Mouse (Mus musculus) forebrain, postnatal 0 days (tissue): Measurements from ENCODE around the gene Hist1h2ah. TPM values are rescaled to one million over a fixed set of nuclear protein-coding genes. Genes with fewer than 3 reads are reported as not detected.

ENCODE experiments used
- ATAC-seq: fragments of 200-750 bp; cut with Nextera tagmentation; 2 replicates; pipeline ENCODE4 v1.8.0; 2017; ENCODE audit warnings: mild to moderate bottlenecking, moderate library complexity
- DNase-seq: peaks from one replicate; pipeline ENCODE4 v3.0.0-alpha.2; 2015
- H3K27ac ChIP-seq: fragments of 300-500 bp; sonication (generic); 2 replicates; pipeline ENCODE4 v1.5.1; 2014; ENCODE audit warnings: low read depth, mild to moderate bottlenecking, antibody characterized with exemption, low read length, moderate library complexity, mixed read lengths
- H3K27me3 ChIP-seq: fragments of 300-500 bp; sonication (generic); 2 replicates; pipeline ENCODE4 v1.6.1; 2014; ENCODE audit warnings: mild to moderate bottlenecking, low read length, mixed read lengths; ENCODE audit not compliant: insufficient read depth
- H3K36me3 ChIP-seq: fragments of 300-500 bp; sonication (generic); 2 replicates; pipeline ENCODE4 v1.6.1; 2014; ENCODE audit warnings: mild to moderate bottlenecking, moderate library complexity; ENCODE audit not compliant: insufficient read depth
- H3K4me1 ChIP-seq: fragments of 300-500 bp; sonication (generic); 2 replicates; pipeline ENCODE4 v1.6.1; 2014; ENCODE audit warnings: antibody characterized with exemption; ENCODE audit not compliant: insufficient read depth
- H3K4me2 ChIP-seq: fragments of 300-500 bp; sonication (generic); 2 replicates; pipeline ENCODE4 v1.6.1; 2014; ENCODE audit warnings: low read depth, mild to moderate bottlenecking, moderate library complexity
- H3K4me3 ChIP-seq: fragments of 300-500 bp; sonication (generic); 2 replicates; pipeline ENCODE4 v1.5.1; 2014; ENCODE audit warnings: low read depth, low read length, mixed read lengths
- H3K9ac ChIP-seq: fragments of 300-500 bp; sonication (generic); 2 replicates; pipeline ENCODE4 v1.6.1; 2014; ENCODE audit warnings: mild to moderate bottlenecking
- H3K9me3 ChIP-seq: fragments of 300-500 bp; sonication (generic); 2 replicates; pipeline ENCODE4 v1.6.1; 2016; ENCODE audit warnings: low read length
- CTCF ChIP-seq: sonication (generic); IDR thresholded peaks from 2 replicates; pipeline ENCODE4 v1.5.1; 2016; ENCODE audit warnings: antibody characterized with exemption, control low read depth, low read depth
- WGBS: fragments of 180-500 bp; shearing (Covaris S2); extraction: QIAGEN DNeasy Blood & Tissue Kit; methylation state at CpG from one replicate; pipeline ENCODE4 v1.1.7; 2014; 5-methylcytosine and 5-hydroxymethylcytosine counted together
- polyA plus RNA-seq: library from polyadenylated mRNA; unstranded; fragments of >200 nt; fragmentation: Nextera tagmentation; extraction: Ambion mirVana; gene quantifications from 2 replicates; pipeline ENCODE4 v1.2.1, GENCODE M21; 2015
- total RNA-seq: library from RNA; depleted of rRNA; stranded (reverse); fragments of >200 nt; gene quantifications from 2 replicates; pipeline ENCODE4 v1.2.3, GENCODE M21; 2014

The Hist1h2ah gene
- total and polyA plus RNA-seq, 2 experiments from 2014 or later: 1.9 to 47.2 TPM

DNA sequence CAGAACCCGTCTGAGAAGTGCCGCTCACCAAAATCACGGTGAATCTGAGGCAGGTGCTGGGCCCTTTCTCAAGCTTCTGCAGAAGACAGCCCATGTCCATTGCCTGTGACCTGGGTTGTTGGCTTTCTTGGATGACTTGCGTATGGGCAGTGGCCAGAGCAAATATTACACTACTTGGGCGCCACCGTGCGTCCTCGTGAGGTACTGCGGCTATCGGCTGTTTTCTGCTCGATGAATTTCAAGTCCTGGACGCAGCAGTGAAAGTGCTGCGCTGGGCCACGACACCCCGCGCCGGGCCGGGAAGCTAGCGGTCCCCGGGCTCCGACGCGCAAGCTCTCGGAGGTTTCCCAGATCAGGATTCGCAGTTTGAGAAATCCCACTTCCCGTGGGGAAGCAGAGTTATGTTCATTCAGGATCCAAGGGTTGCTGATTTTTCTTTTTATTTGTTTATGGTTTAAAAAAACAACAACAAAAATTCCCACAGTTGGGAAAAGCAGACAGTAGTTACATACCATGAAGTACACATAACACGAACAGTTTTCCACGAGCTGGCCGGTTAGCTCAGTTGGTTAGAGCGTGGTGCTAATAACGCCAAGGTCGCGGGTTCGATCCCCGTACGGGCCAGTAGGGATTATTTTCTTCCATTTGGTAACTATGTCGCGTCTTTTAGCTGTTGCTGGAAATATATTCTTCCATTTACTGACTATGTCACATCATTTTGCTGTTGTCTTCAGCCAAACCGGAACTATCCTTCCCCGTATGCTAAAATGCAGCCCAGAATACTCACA lies 6.5 kb downstream of the Hist1h2ah start:
- ATAC-seq (peak; percentile 69), DNase-seq (peak; percentile 91)
- no peaks in the 10 kb centered on the region for H3K36me3 ChIP-seq
- H3K4me3 ChIP-seq: peak overlapping the region; percentile 65
- WGBS: under 1% methylated on average over 40 of the region's 40 CpGs
- TF ChIP-seq CTCF: peak; percentile 93
- H3K27ac ChIP-seq: 0 out of 2 replicates have a peak overlapping the region, but pooled peaks have one; percentile 54
- peak overlapping the region; percentile 63 for H3K9ac ChIP-seq
- no peaks in the 10 kb centered on the region for H3K9me3 ChIP-seq
- no peaks in the 10 kb centered on the region for H3K27me3 ChIP-seq
- H3K4me1 ChIP-seq: no peaks in the 10 kb centered on the region
- H3K4me2 ChIP-seq: peak overlapping the region; percentile 62

- Histone ChIP-seq H3K4me2 (peak overlapping the region; percentile 50), H3K36me3 (no peaks in the 10 kb centered on the region), H3K27me3 (no peaks in the 10 kb centered on the region; the same call in 1 of the 2 replicates), H3K4me3 (peak overlapping the region; percentile 48), H3K27ac (peak overlapping the region; percentile 77), H3K4me1 (peaks cover 2% of the 10 kb centered on the region; the same call in 1 of the 2 replicates), H3K9me3 (no peaks in the 10 kb centered on the region), H3K9ac (peak overlapping the region; percentile 54)
- 2% methylated on average over 35 of the region's 35 CpGs for WGBS
- DNase-seq: peak; percentile 96
- peak; percentile 76 for ATAC-seq
- no peak for TF ChIP-seq CTCF
Measured at GRCm38 (mm10) chr13:22026058-22027031, 9.0 kb downstream of the Hist1h2ah start.

DNA sequence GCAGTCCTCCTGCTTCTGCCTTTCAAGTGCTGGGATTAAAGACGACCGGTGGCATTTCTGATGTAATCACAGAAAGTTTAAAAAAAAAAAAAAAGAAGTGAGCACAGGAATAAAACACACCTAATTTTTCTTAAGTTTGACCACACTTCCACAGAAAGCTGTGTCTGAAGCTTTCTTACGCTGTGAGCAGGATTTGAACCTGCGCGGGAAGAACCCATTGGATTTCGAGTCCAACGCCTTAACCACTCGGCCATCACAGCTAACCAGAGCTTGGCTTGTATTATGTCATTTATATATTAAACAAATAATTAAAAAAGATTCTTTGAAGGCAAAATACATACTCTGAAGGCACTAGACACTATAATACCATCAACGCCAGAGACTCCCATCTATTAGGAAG lies 13.1 kb downstream of the Hist1h2ah start:
- WGBS: under 1% methylated on average over 9 of the region's 9 CpGs
- H3K36me3 ChIP-seq: no peaks in the 10 kb centered on the region
- peak overlapping the region; percentile 55 for H3K4me2 ChIP-seq
- peaks cover 11% of the 10 kb centered on the region; the same call in 1 of the 2 replicates for H3K4me1 ChIP-seq
- H3K27ac ChIP-seq: no peak overlapping the region
- peak overlapping the region; percentile 38 for H3K4me3 ChIP-seq
- H3K9ac ChIP-seq: no peak overlapping the region
- no peaks in the 10 kb centered on the region for H3K9me3 ChIP-seq
- ATAC-seq (peak; percentile 69), DNase-seq (peak; percentile 86)
- no peak for TF ChIP-seq CTCF
- H3K27me3 ChIP-seq: peaks cover 30% of the 10 kb centered on the region

- under 1% methylated on average over 11 of the region's 11 CpGs for WGBS
- Histone ChIP-seq H3K4me1 (peaks cover 11% of the 10 kb centered on the region; the same call in 1 of the 2 replicates), H3K27me3 (peaks cover 35% of the 10 kb centered on the region), H3K4me2 (peak overlapping the region; percentile 55), H3K4me3 (peak overlapping the region; percentile 38), H3K9me3 (no peaks in the 10 kb centered on the region), H3K27ac (no peak overlapping the region), H3K9ac (0 out of 2 replicates have a peak overlapping the region, but pooled peaks have one; percentile 14), H3K36me3 (no peaks in the 10 kb centered on the region)
- no peak for TF ChIP-seq CTCF
- peak; percentile 35 for DNase-seq
- ATAC-seq: no peak
Measured at GRCm38 (mm10) chr13:22021581-22021980, 13.8 kb downstream of the Hist1h2ah start.

- H3K27me3 ChIP-seq: peaks cover 41% of the 10 kb centered on the region
- TF ChIP-seq CTCF: no peak
Measured at GRCm38 (mm10) chr13:22020901-22021339, 14.4 kb downstream of the Hist1h2ah start.

DNA sequence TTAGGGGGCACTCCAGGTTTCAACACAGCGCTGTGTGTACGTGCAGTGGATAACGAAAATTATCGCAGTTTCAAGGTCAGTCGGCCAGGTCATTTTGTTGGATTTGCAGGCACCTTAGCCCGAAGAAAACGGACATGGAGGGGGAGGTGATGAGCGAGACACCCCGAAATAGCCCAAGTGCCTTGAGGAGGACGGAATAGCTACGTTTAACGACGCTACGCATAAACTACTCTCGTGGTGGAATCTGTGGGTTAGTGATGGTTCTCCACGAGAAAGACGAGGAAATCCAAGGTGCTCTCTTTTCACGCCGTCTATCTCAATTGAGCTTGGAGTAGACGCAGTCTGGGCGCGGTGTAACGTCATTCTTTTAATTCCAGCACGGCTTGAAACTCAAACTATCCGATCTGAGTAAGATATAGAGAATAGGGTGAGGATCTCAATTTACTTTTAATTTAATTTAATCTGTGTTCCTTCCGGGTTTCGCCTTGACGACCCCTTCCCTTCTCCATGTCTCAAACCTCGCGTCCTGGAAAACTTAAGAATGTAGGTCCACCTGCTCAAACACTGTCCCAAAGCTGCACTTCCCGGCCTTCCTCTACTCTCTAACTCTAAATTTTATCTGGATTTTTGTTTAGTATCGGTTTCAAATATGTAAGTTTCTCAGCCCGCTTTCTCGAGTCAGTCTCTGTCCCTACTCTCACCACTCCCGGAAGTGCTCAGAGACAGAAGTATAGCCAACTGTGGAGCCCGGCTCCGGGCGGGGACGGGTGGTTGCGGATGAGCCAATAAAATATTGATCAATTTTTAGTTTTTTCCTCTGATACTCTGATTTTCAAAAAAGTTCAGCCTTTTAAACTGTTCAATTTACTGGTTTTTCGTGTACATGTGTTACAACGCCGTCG lies 15.2 kb downstream of the Hist1h2ah start:
- Histone ChIP-seq H3K4me2 (peak overlapping the region; percentile 55), H3K27ac (no peak overlapping the region), H3K4me3 (peak overlapping the region; percentile 38), H3K4me1 (peaks cover 11% of the 10 kb centered on the region; the same call in 1 of the 2 replicates), H3K36me3 (no peaks in the 10 kb centered on the region), H3K27me3 (peaks cover 44% of the 10 kb centered on the region), H3K9ac (no peak overlapping the region), H3K9me3 (no peaks in the 10 kb centered on the region)
- DNase-seq (peak; percentile 43), ATAC-seq (no peak)
- no peak for TF ChIP-seq CTCF
- WGBS: 1% methylated on average over 44 of the region's 44 CpGs

More at GRCm38 (mm10) chr13:22020901-22021339, 14.4 kb downstream of the Hist1h2ah start:
- H3K9me3 ChIP-seq: no peaks in the 10 kb centered on the region
- peak overlapping the region; percentile 55 for H3K4me2 ChIP-seq
- peaks cover 11% of the 10 kb centered on the region; the same call in 1 of the 2 replicates for H3K4me1 ChIP-seq
- H3K27ac ChIP-seq: no peak overlapping the region
- no peaks in the 10 kb centered on the region for H3K36me3 ChIP-seq
- H3K4me3 ChIP-seq: peak overlapping the region; percentile 38
- ATAC-seq: peak; percentile 54; the same call in 1 of the 2 replicates
- peak; percentile 79 for DNase-seq
- whole genome bisulfite sequencing: under 1% methylated on average over 8 of the region's 8 CpGs
- no peak overlapping the region for H3K9ac ChIP-seq
